Mouse (Mus musculus): ENCODE measurements at regions not wholly inside any gene's neighbourhood (a gene's known extent, or its start where the extent isn't known, plus 50 kb on each side); places are given as distances from the start of the nearest gene placed in this dataset.

- ATAC-seq: no peak
- H3K4me2 ChIP-seq (ENCODE audit: low read length): no peak overlapping the region
- H3K4me1 ChIP-seq (ENCODE audit: control insufficient read depth, insufficient read depth, low read length): no peaks in the 10 kb centered on the region
- H3K9me3 ChIP-seq (replicated peaks; ENCODE audit: control insufficient read depth, low read length, poor library complexity, severe bottlenecking): no peaks in the 10 kb centered on the region
- 71% methylated on average over 1 of the region's 1 CpGs for WGBS
- H3K27ac ChIP-seq (ENCODE audit: low read length): no peak overlapping the region
- no peak overlapping the region for H3K9ac ChIP-seq (ENCODE audit: low read depth, low read length)
- no peaks in the 10 kb centered on the region for H3K36me3 ChIP-seq (ENCODE audit: control insufficient read depth, insufficient read depth, low read length)
- H3K4me3 ChIP-seq (ENCODE audit: low read depth, low read length): no peak overlapping the region
- no peaks in the 10 kb centered on the region for H3K27me3 ChIP-seq (ENCODE audit: control insufficient read depth, insufficient read depth, low read depth, low read length)
These were observed 536.6 kb upstream of the Arid1b start for GRCm38 (mm10) chr17:4457491-4457890.

GRCm38 (mm10) chr17:4461541-4461940, 532.6 kb upstream of the Arid1b start:
- Histone ChIP-seq H3K27me3 (ENCODE audit: control insufficient read depth, insufficient read depth, low read depth, low read length) (no peaks in the 10 kb centered on the region), H3K4me2 (ENCODE audit: low read length) (no peak overlapping the region), H3K4me3 (ENCODE audit: low read depth, low read length) (no peak overlapping the region), H3K36me3 (ENCODE audit: control insufficient read depth, insufficient read depth, low read length) (no peaks in the 10 kb centered on the region), H3K9me3 (replicated peaks; ENCODE audit: control insufficient read depth, low read length, poor library complexity, severe bottlenecking) (no peaks in the 10 kb centered on the region), H3K27ac (ENCODE audit: low read length) (no peak overlapping the region), H3K4me1 (ENCODE audit: control insufficient read depth, insufficient read depth, low read length) (peaks cover 11% of the 10 kb centered on the region; the same call in 1 of the 2 replicates), H3K9ac (ENCODE audit: low read depth, low read length) (no peak overlapping the region)
- ATAC-seq: no peak
- 67% methylated on average over 2 of the region's 2 CpGs for WGBS

GRCm38 (mm10) chr17:4464286-4464880, 529.7 kb upstream of the Arid1b start:
- no peaks in the 10 kb centered on the region for H3K9me3 ChIP-seq (replicated peaks; ENCODE audit: control insufficient read depth, low read length, poor library complexity, severe bottlenecking)
- WGBS: 54% methylated on average over 2 of the region's 2 CpGs
- ATAC-seq: no peak
- H3K4me3 ChIP-seq (ENCODE audit: low read depth, low read length): no peak overlapping the region
- peaks cover 11% of the 10 kb centered on the region; the same call in 1 of the 2 replicates for H3K4me1 ChIP-seq (ENCODE audit: control insufficient read depth, insufficient read depth, low read length)
- no peak overlapping the region for H3K9ac ChIP-seq (ENCODE audit: low read depth, low read length)
- peak overlapping the region; percentile 53 for H3K27ac ChIP-seq (ENCODE audit: low read length)
- H3K4me2 ChIP-seq (ENCODE audit: low read length): no peak overlapping the region
- no peaks in the 10 kb centered on the region for H3K36me3 ChIP-seq (ENCODE audit: control insufficient read depth, insufficient read depth, low read length)
- no peaks in the 10 kb centered on the region for H3K27me3 ChIP-seq (ENCODE audit: control insufficient read depth, insufficient read depth, low read depth, low read length)

GRCm38 (mm10) chr17:4465741-4466140, 528.4 kb upstream of the Arid1b start:
- Histone ChIP-seq H3K9ac (ENCODE audit: low read depth, low read length) (no peak overlapping the region), H3K27me3 (ENCODE audit: control insufficient read depth, insufficient read depth, low read depth, low read length) (no peaks in the 10 kb centered on the region), H3K9me3 (replicated peaks; ENCODE audit: control insufficient read depth, low read length, poor library complexity, severe bottlenecking) (no peaks in the 10 kb centered on the region), H3K36me3 (ENCODE audit: control insufficient read depth, insufficient read depth, low read length) (no peaks in the 10 kb centered on the region), H3K4me3 (ENCODE audit: low read depth, low read length) (no peak overlapping the region), H3K27ac (ENCODE audit: low read length) (no peak overlapping the region), H3K4me2 (ENCODE audit: low read length) (no peak overlapping the region), H3K4me1 (ENCODE audit: control insufficient read depth, insufficient read depth, low read length) (peaks cover 11% of the 10 kb centered on the region; the same call in 1 of the 2 replicates)
- ATAC-seq: no peak
- WGBS: 89% methylated on average over 6 of the region's 6 CpGs

GRCm38 (mm10) chr17:4472412-4472811, 521.7 kb upstream of the Arid1b start:
- no peak overlapping the region for H3K4me2 ChIP-seq (ENCODE audit: low read length)
- H3K4me3 ChIP-seq (ENCODE audit: low read depth, low read length): no peak overlapping the region
- no peaks in the 10 kb centered on the region for H3K9me3 ChIP-seq (replicated peaks; ENCODE audit: control insufficient read depth, low read length, poor library complexity, severe bottlenecking)
- no peaks in the 10 kb centered on the region for H3K27me3 ChIP-seq (ENCODE audit: control insufficient read depth, insufficient read depth, low read depth, low read length)
- no peak for ATAC-seq
- H3K27ac ChIP-seq (ENCODE audit: low read length): no peak overlapping the region
- H3K4me1 ChIP-seq (ENCODE audit: control insufficient read depth, insufficient read depth, low read length): peaks cover 9% of the 10 kb centered on the region
- no peak overlapping the region for H3K9ac ChIP-seq (ENCODE audit: low read depth, low read length)
- 44% methylated on average over 5 of the region's 5 CpGs for WGBS
- H3K36me3 ChIP-seq (ENCODE audit: control insufficient read depth, insufficient read depth, low read length): no peaks in the 10 kb centered on the region

GRCm38 (mm10) chr17:4474350-4474749, 519.8 kb upstream of the Arid1b start:
- Histone ChIP-seq H3K27ac (ENCODE audit: low read length) (no peak overlapping the region; the same call in 1 of the 2 replicates), H3K27me3 (ENCODE audit: control insufficient read depth, insufficient read depth, low read depth, low read length) (no peaks in the 10 kb centered on the region), H3K9me3 (replicated peaks; ENCODE audit: control insufficient read depth, low read length, poor library complexity, severe bottlenecking) (no peaks in the 10 kb centered on the region), H3K4me3 (ENCODE audit: low read depth, low read length) (no peak overlapping the region), H3K36me3 (ENCODE audit: control insufficient read depth, insufficient read depth, low read length) (no peaks in the 10 kb centered on the region), H3K4me2 (ENCODE audit: low read length) (no peak overlapping the region), H3K4me1 (ENCODE audit: control insufficient read depth, insufficient read depth, low read length) (peaks cover 9% of the 10 kb centered on the region), H3K9ac (ENCODE audit: low read depth, low read length) (peak overlapping the region; percentile 20; the same call in 1 of the 2 replicates)
- no peak for ATAC-seq
- WGBS: 59% methylated on average over 5 of the region's 5 CpGs

GRCm38 (mm10) chr17:4475665-4476064, 518.5 kb upstream of the Arid1b start:
- no peaks in the 10 kb centered on the region for H3K27me3 ChIP-seq (ENCODE audit: control insufficient read depth, insufficient read depth, low read depth, low read length)
- ATAC-seq: no peak
- H3K27ac ChIP-seq (ENCODE audit: low read length): no peak overlapping the region
- H3K4me2 ChIP-seq (ENCODE audit: low read length): no peak overlapping the region
- no peak overlapping the region for H3K9ac ChIP-seq (ENCODE audit: low read depth, low read length)
- H3K4me1 ChIP-seq (ENCODE audit: control insufficient read depth, insufficient read depth, low read length): peaks cover 9% of the 10 kb centered on the region
- H3K36me3 ChIP-seq (ENCODE audit: control insufficient read depth, insufficient read depth, low read length): no peaks in the 10 kb centered on the region
- H3K9me3 ChIP-seq (replicated peaks; ENCODE audit: control insufficient read depth, low read length, poor library complexity, severe bottlenecking): no peaks in the 10 kb centered on the region
- WGBS: 89% methylated on average over 3 of the region's 3 CpGs
- no peak overlapping the region for H3K4me3 ChIP-seq (ENCODE audit: low read depth, low read length)

GRCm38 (mm10) chr17:4494392-4494791, 499.7 kb upstream of the Arid1b start:
- H3K36me3 ChIP-seq (ENCODE audit: control insufficient read depth, insufficient read depth, low read length): no peaks in the 10 kb centered on the region
- no peak for ATAC-seq
- H3K4me2 ChIP-seq (ENCODE audit: low read length): no peak overlapping the region
- no peak overlapping the region for H3K9ac ChIP-seq (ENCODE audit: low read depth, low read length)
- H3K27me3 ChIP-seq (ENCODE audit: control insufficient read depth, insufficient read depth, low read depth, low read length): no peaks in the 10 kb centered on the region
- no peak overlapping the region for H3K27ac ChIP-seq (ENCODE audit: low read length)
- peaks cover 10% of the 10 kb centered on the region for H3K4me1 ChIP-seq (ENCODE audit: control insufficient read depth, insufficient read depth, low read length)
- H3K9me3 ChIP-seq (replicated peaks; ENCODE audit: control insufficient read depth, low read length, poor library complexity, severe bottlenecking): no peaks in the 10 kb centered on the region
- whole genome bisulfite sequencing: 94% methylated on average over 2 of the region's 2 CpGs
- H3K4me3 ChIP-seq (ENCODE audit: low read depth, low read length): no peak overlapping the region

- Histone ChIP-seq H3K4me3 (ENCODE audit: low read depth, low read length) (no peak overlapping the region), H3K4me1 (ENCODE audit: control insufficient read depth, insufficient read depth, low read length) (peaks cover 12% of the 10 kb centered on the region), H3K27me3 (ENCODE audit: control insufficient read depth, insufficient read depth, low read depth, low read length) (no peaks in the 10 kb centered on the region), H3K9ac (ENCODE audit: low read depth, low read length) (no peak overlapping the region), H3K27ac (ENCODE audit: low read length) (no peak overlapping the region), H3K4me2 (ENCODE audit: low read length) (no peak overlapping the region), H3K9me3 (replicated peaks; ENCODE audit: control insufficient read depth, low read length, poor library complexity, severe bottlenecking) (no peaks in the 10 kb centered on the region), H3K36me3 (ENCODE audit: control insufficient read depth, insufficient read depth, low read length) (no peaks in the 10 kb centered on the region)
- no peak for ATAC-seq
- WGBS: 61% methylated on average over 5 of the region's 5 CpGs
These were observed 493.6 kb upstream of the Arid1b start for GRCm38 (mm10) chr17:4500504-4500903.
